Mouse (Mus musculus): ENCODE results near the gene Pxmp4.
A peak's percentile ranks its signal among the peaks of the same experiment; 100 is the strongest.

The Pxmp4 gene

GRCm38 (mm10) chr2:154572996-154573395 lies 30.5 kb downstream of the Pxmp4 start:
- DNase-seq (ENCODE audit: low spot score in 2 of 2), result no peak

- no peak for DNase-seq (ENCODE audit: low spot score in 2 of 2)
These were observed 31.5 kb downstream of the Pxmp4 start for GRCm38 (mm10) chr2:154571976-154572375.

GRCm38 (mm10) chr2:154571266-154571665 lies 32.2 kb downstream of the Pxmp4 start:
- DNase-seq (ENCODE audit: low spot score in 2 of 2), result no peak

GRCm38 (mm10) chr2:154570666-154571065 lies 32.8 kb downstream of the Pxmp4 start:
- no peak for DNase-seq (ENCODE audit: low spot score in 2 of 2)

GRCm38 (mm10) chr2:154569836-154570286 lies 33.6 kb downstream of the Pxmp4 start, which contains the start of gene E2f1:
E2f1 (minus strand) TSS chr2:154569892.
- DNase-seq (ENCODE audit: low spot score in 2 of 2), result peak; percentile 89 to 97

GRCm38 (mm10) chr2:154569071-154569748 lies 34.3 kb downstream of the Pxmp4 start:
- DNase-seq (ENCODE audit: low spot score in 2 of 2), result peak; percentile 81 to 83

- DNase-seq (ENCODE audit: low spot score in 2 of 2), result peak in 1 of 2 experiments; percentile 47
These were observed 35.0 kb downstream of the Pxmp4 start for GRCm38 (mm10) chr2:154568329-154569070.

GRCm38 (mm10) chr2:154567766-154568165 lies 35.7 kb downstream of the Pxmp4 start:
- no peak for DNase-seq (ENCODE audit: low spot score in 2 of 2)

GRCm38 (mm10) chr2:154566641-154567040 lies 36.9 kb downstream of the Pxmp4 start:
- DNase-seq (ENCODE audit: low spot score in 2 of 2), result no peak

- DNase-seq (ENCODE audit: low spot score in 2 of 2), result no peak
These were observed 37.9 kb downstream of the Pxmp4 start for GRCm38 (mm10) chr2:154565562-154565961.

- DNase-seq (ENCODE audit: low spot score in 2 of 2), result no peak
These were observed 39.8 kb downstream of the Pxmp4 start for GRCm38 (mm10) chr2:154563612-154564170.

GRCm38 (mm10) chr2:154558264-154559039 lies 45.1 kb downstream of the Pxmp4 start, which contains the start of gene Necab3:
Necab3 (minus strand) TSS chr2:154558890.
- DNase-seq (ENCODE audit: low spot score in 2 of 2), result peak; percentile 37 to 67

GRCm38 (mm10) chr2:154557184-154557832 lies 46.2 kb downstream of the Pxmp4 start:
- DNase-seq (ENCODE audit: low spot score in 2 of 2), result no peak

GRCm38 (mm10) chr2:154555235-154555634 lies 48.3 kb downstream of the Pxmp4 start:
- DNase-seq (ENCODE audit: low spot score in 2 of 2), result no peak

GRCm38 (mm10) chr2:154552424-154552907 lies 51.0 kb downstream of the Pxmp4 start:
- DNase-seq (ENCODE audit: low spot score in 2 of 2), result peak; percentile 54 to 82

GRCm38 (mm10) chr2:154551927-154552326 lies 51.6 kb downstream of the Pxmp4 start:
- no peak for DNase-seq (ENCODE audit: low spot score in 2 of 2)

GRCm38 (mm10) chr2:154551476-154551875 lies 52.0 kb downstream of the Pxmp4 start, which contains the start of gene Actl10:
Actl10 (plus strand) TSS chr2:154551776.
- DNase-seq (ENCODE audit: low spot score in 2 of 2), result no peak

GRCm38 (mm10) chr2:154550937-154551336 lies 52.6 kb downstream of the Pxmp4 start:
- DNase-seq (ENCODE audit: low spot score in 2 of 2), result no peak

GRCm38 (mm10) chr2:154549886-154550189 lies 53.7 kb downstream of the Pxmp4 start:
- DNase-seq (ENCODE audit: low spot score in 2 of 2), result no peak

- DNase-seq (ENCODE audit: low spot score in 2 of 2), result peak in 1 of 2 experiments; percentile 69
These were observed 54.2 kb downstream of the Pxmp4 start for GRCm38 (mm10) chr2:154549127-154549885.

All from spleen, postnatal 10 days (tissue).